Mouse (Mus musculus): ENCODE measurements around the gene 4930523C07Rik.

4930523C07Rik gene

DNA sequence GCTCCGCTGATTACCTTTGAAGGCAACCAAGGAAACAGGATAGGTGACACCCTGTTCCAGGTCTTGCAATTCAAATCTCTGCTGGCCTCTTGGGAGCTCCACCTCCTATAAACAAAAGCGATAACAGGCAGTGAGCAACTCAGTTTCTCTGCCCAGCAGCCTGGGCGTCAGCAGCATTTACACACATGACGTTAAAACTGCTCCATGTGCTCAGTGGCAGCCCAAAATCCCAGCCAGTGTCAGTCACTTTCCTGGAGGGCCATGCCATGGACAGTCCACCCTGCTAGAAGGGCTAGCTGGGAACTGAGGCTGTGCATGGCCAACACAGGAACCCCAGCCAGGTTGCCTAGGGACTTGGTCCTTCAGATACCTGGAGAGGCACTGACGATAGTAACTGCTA lies 61.2 kb downstream of the 4930523C07Rik start:
- no peak for DNase-seq

DNA sequence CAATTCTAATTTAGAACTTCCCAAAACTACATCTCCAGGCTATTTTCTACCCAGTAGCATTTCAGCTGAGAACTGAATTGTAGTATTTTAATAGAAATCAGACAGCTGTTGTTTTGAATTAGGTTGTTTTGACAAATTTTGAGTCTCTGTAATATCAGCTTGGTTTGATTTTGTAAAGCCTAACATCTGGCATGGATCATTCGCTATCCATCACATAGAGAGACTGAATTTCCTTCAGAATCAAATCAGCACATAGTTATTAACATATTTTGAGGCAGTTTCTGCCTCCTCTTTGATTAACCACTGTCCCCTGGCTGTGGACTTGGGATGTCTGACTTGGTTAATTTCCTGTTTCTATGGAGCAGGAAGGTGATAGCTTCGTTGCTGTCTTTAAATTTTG lies 64.4 kb downstream of the 4930523C07Rik start:
- DNase-seq: no peak

DNA sequence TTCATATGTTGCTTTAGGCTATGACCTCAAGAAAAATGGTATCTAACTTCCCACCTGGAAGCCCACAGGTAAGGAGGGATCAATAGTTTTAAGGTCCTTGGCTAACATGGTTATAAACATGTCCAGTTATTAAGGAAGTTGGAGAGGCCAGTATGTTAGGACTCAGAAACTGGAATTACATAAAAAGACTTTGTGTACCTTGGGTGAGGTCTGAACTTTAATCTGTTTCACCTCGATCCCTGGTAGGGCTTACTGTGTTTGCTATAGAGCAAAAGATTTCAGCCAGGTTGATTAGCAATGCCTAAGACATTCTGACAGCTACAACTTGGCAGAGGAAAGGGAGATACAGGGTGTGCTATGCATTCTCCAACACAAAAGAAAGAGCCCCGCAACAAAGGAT lies 79.8 kb downstream of the 4930523C07Rik start:
- no peak for DNase-seq

Measured in kidney, adult 9 months (tissue).